Mouse (Mus musculus) lung, embryonic 14.5 days (tissue): ENCODE measurements around the gene Olfr986. TPM values are rescaled to one million over a fixed set of nuclear protein-coding genes. Genes with fewer than 3 reads are reported as not detected.
"Not testable (repeated sequence)": the region's sequence is repeated elsewhere in the genome, so short reads cannot be mapped to it uniquely, and the experiment has no call there.

ENCODE experiments used
- ATAC-seq: fragments of 200-750 bp; cut with Nextera tagmentation; 2 replicates; pipeline ENCODE4 v1.8.0; 2017; ENCODE audit warnings: mild to moderate bottlenecking, moderate TSS enrichment, moderate library complexity; ENCODE audit not compliant: insufficient read depth
- DNase-seq: peaks from one replicate; pipeline ENCODE4 v3.0.0-alpha.2; 2015
- H3K27ac ChIP-seq: fragments of 300-500 bp; sonication (generic); 2 replicates; pipeline ENCODE4 v1.5.1; 2014; ENCODE audit warnings: low read depth, mild to moderate bottlenecking, moderate library complexity
- H3K27me3 ChIP-seq: fragments of 300-500 bp; sonication (generic); 2 replicates; pipeline ENCODE4 v1.6.1; 2014; ENCODE audit warnings: low read length, control low read depth; ENCODE audit not compliant: insufficient read depth
- H3K36me3 ChIP-seq: fragments of 300-500 bp; sonication (generic); 2 replicates; pipeline ENCODE4 v1.6.1; 2014; ENCODE audit warnings: control low read depth; ENCODE audit not compliant: insufficient read depth
- H3K4me1 ChIP-seq: fragments of 300-500 bp; sonication (generic); 2 replicates; pipeline ENCODE4 v1.6.1; 2014; ENCODE audit warnings: antibody characterized with exemption, control low read depth; ENCODE audit not compliant: insufficient read depth
- H3K4me2 ChIP-seq: fragments of 300-500 bp; sonication (generic); 2 replicates; pipeline ENCODE4 v1.6.1; 2014; ENCODE audit warnings: mild to moderate bottlenecking
- H3K4me3 ChIP-seq: fragments of 300-500 bp; sonication (generic); 2 replicates; pipeline ENCODE4 v1.5.1; 2014; ENCODE audit warnings: low read depth, low read length
- H3K9ac ChIP-seq: fragments of 300-500 bp; sonication (generic); 2 replicates; pipeline ENCODE4 v1.6.1; 2014
- H3K9me3 ChIP-seq: fragments of 300-500 bp; sonication (generic); 2 replicates; pipeline ENCODE4 v1.6.1; 2016; ENCODE audit warnings: low read depth, low read length, control low read depth
- CTCF ChIP-seq: IDR thresholded peaks from 2 replicates; pipeline ENCODE4 v1.5.1; 2016; ENCODE audit warnings: antibody characterized with exemption, low read depth
- WGBS: fragments of 180-500 bp; shearing (Covaris S2); extraction: QIAGEN DNeasy Blood & Tissue Kit; methylation state at CpG from one replicate; pipeline ENCODE4 v1.1.7; 2014; 5-methylcytosine and 5-hydroxymethylcytosine counted together
- polyA plus RNA-seq: library from polyadenylated mRNA; unstranded; fragments of >200 nt; fragmentation: Nextera tagmentation; extraction: Ambion mirVana; gene quantifications from 2 replicates; pipeline ENCODE4 v1.2.1, GENCODE M21; 2014

Olfr986 gene
- not detected in 2 replicates for polyA plus RNA-seq

DNA sequence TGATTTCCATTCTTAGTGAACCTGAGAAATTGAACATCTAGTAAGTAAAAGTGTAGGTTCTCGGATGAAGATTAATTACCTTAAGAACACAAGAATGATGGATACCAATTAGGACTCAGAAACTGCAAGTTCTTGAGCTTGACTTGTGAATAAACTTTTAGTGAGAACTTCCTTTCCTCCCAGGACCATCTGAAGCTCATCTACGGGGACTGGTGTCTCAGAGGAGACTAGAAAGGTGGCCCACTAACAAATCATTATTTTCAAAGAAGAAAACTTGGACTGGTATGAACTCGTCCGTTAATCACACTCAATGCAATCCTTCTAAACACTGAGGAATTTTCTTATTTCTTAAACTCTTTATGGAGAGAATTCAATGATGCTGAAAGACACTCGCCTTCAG, at the start of gene Olfr986:
Olfr986 (plus strand) TSS at position 301 of the 400 bp plus-strand sequence.
- no peak for ATAC-seq
- Histone ChIP-seq H3K4me1 (no peaks in the 10 kb centered on the region), H3K9me3 (no peaks in the 10 kb centered on the region), H3K4me3 (no peak within 1 kb of the TSS), H3K27me3 (no peaks in the 10 kb centered on the region), H3K36me3 (no peaks in the 10 kb centered on the region), H3K4me2 (no peak within 1 kb of the TSS), H3K27ac (no peak within 1 kb of the TSS), H3K9ac (no peak within 1 kb of the TSS)
- DNase-seq, result no peak
- WGBS, result 82% methylated on average over 5 of the region's 5 CpGs
- TF ChIP-seq CTCF, result no peak

DNA sequence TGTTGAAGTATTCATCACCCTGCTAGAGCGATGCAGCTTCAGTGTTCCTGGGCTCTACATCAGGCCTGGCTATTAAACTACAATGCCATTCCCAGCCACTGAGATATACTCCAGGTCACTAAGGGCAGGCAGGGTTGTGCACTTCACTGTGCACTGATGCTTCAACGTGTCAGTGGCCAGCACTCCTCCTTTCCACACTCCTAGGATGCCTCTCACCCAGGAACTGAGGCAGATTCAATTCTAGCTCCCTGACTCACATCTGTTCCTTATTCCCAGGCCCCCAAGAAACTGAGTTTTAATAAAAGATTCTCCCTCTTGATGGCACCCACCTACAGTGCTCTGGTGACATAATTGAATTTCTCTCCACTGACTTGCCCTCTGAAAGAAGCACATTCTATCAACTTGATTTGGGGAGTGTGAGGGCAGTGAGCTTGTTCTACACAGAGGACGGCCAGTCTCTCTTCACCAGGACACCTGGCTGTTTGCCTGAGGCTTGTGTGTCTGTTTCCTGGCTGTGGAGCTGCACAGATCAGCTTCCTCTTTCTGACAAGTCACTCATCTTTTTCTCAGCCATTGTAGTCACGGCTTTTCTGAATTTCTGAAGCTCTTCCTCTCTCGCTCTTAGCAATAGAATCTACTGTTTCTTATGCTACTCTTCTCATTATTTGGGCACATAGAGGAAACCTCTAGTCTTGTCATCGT, 43.6 kb upstream of the Olfr986 start:
- no peak overlapping the region for H3K27ac ChIP-seq
- no peak for ATAC-seq
- WGBS, result 77% methylated on average over 6 of the region's 6 CpGs

DNA sequence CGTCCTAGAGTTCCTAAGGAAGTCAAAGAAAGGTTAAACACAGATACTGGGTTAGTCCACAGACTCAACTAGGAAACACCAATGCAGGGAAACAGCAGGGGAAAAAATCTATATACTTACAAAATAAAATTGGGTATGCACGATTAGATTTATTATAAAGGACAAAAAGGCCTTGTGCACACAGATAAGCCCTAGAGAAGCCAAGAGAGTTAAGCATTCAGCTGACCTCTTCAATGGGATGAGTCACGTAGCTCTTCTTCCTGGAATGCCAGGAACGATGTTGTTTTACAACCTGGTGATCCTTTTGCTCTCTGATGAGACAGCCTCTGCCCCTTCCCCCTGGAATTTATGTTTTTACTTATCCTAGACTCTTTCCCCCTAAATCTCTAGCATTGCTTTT, 41.2 kb upstream of the Olfr986 start:
- Histone ChIP-seq H3K36me3 (no peaks in the 10 kb centered on the region), H3K9me3 (no peaks in the 10 kb centered on the region), H3K4me2 (no peak overlapping the region), H3K9ac (no peak overlapping the region), H3K27ac (no peak overlapping the region), H3K27me3 (no peaks in the 10 kb centered on the region), H3K4me3 (no peak overlapping the region), H3K4me1 (no peaks in the 10 kb centered on the region)
- DNase-seq (no peak), ATAC-seq (no peak)
- WGBS, result 49% methylated on average over 4 of the region's 4 CpGs
- TF ChIP-seq CTCF, result no peak

More for the DNA sequence above, 43.6 kb upstream of the Olfr986 start:
- Histone ChIP-seq H3K9ac (no peak overlapping the region), H3K4me3 (no peak overlapping the region), H3K36me3 (no peaks in the 10 kb centered on the region), H3K27me3 (no peaks in the 10 kb centered on the region), H3K9me3 (no peaks in the 10 kb centered on the region), H3K4me2 (no peak overlapping the region), H3K4me1 (no peaks in the 10 kb centered on the region)
- TF ChIP-seq CTCF, result no peak
- DNase-seq, result no peak

GRCm38 (mm10) chr9:40141544-40141943, 39.2 kb upstream of the Olfr986 start:
- no peak for TF ChIP-seq CTCF
- Histone ChIP-seq H3K4me2 (no peak overlapping the region), H3K9me3 (no peaks in the 10 kb centered on the region), H3K4me1 (no peaks in the 10 kb centered on the region), H3K4me3 (no peak overlapping the region), H3K36me3 (no peaks in the 10 kb centered on the region), H3K27me3 (no peaks in the 10 kb centered on the region), H3K9ac (no peak overlapping the region), H3K27ac (no peak overlapping the region)
- DNase-seq, result no peak
- WGBS, result 48% methylated on average over 1 of the region's 1 CpGs
- ATAC-seq, result no peak

DNA sequence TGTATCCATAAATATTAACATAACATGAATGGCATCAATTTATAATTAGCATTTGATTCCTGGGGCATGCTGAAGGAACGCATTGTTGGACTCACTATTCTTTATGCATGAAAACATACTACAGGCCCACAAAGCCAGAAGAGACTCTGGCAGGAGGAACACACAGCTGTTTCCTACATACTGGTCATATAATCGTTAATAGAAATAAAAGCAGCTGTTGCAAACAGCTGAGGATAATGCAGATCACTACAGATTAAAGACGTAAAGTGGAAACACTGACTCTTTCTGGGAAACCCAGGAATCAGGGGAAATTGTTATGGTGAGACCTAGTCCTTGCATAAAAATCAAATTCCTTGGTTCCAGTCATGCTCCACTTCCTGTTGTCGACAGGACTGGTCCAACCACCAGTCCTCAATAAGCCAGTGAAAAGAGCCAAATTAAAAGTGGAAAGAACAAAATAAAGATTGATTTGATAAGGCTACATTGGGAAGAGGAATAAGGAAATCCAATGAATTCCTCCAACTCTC, 25.5 kb upstream of the Olfr986 start:
- TF ChIP-seq CTCF, result no peak
- H3K27ac ChIP-seq, result no peak overlapping the region
- H3K36me3 ChIP-seq, result no peaks in the 10 kb centered on the region
- H3K9ac ChIP-seq, result no peak overlapping the region
- H3K9me3 ChIP-seq, result no peaks in the 10 kb centered on the region
- WGBS, result 76% methylated on average over 4 of the region's 4 CpGs
- no peaks in the 10 kb centered on the region for H3K27me3 ChIP-seq
- no peak overlapping the region for H3K4me3 ChIP-seq
- H3K4me1 ChIP-seq, result no peaks in the 10 kb centered on the region
- ATAC-seq (no peak), DNase-seq (no peak)
- no peak overlapping the region for H3K4me2 ChIP-seq

GRCm38 (mm10) chr9:40166446-40166845, 14.3 kb upstream of the Olfr986 start:
- no peak overlapping the region for H3K9ac ChIP-seq
- H3K4me1 ChIP-seq, result no peaks in the 10 kb centered on the region
- peak; percentile 7 for DNase-seq
- no peak overlapping the region for H3K4me2 ChIP-seq
- TF ChIP-seq CTCF, result no peak
- no peaks in the 10 kb centered on the region for H3K36me3 ChIP-seq
- no peaks in the 10 kb centered on the region for H3K9me3 ChIP-seq
- H3K4me3 ChIP-seq, result no peak overlapping the region
- H3K27me3 ChIP-seq, result no peaks in the 10 kb centered on the region
- no peak for ATAC-seq
- WGBS, result 96% methylated on average over 1 of the region's 1 CpGs
- no peak overlapping the region for H3K27ac ChIP-seq

- no peak overlapping the region for H3K4me3 ChIP-seq
- no peaks in the 10 kb centered on the region for H3K36me3 ChIP-seq
- H3K4me2 ChIP-seq, result no peak overlapping the region
- ATAC-seq (no peak), DNase-seq (no peak)
- H3K4me1 ChIP-seq, result no peaks in the 10 kb centered on the region
- H3K9ac ChIP-seq, result no peak overlapping the region
- TF ChIP-seq CTCF, result no peak
- WGBS, result 73% methylated on average over 6 of the region's 6 CpGs
- H3K27ac ChIP-seq, result no peak overlapping the region
- no peaks in the 10 kb centered on the region for H3K9me3 ChIP-seq
- H3K27me3 ChIP-seq, result no peaks in the 10 kb centered on the region
Observed at GRCm38 (mm10) chr9:40177017-40177416, 3.7 kb upstream of the Olfr986 start.

- DNase-seq, H3K36me3 ChIP-seq, H3K4me3 ChIP-seq, H3K27me3 ChIP-seq, H3K4me2 ChIP-seq, H3K27ac ChIP-seq, H3K4me1 ChIP-seq, H3K9ac ChIP-seq, ATAC-seq, H3K9me3 ChIP-seq: not testable (repeated sequence)
- 57% methylated on average over 2 of the region's 2 CpGs for WGBS
Observed at GRCm38 (mm10) chr9:40185166-40185565, 4.4 kb downstream of the Olfr986 start.
